Mouse (Mus musculus) adrenal gland (tissue): ENCODE data around the gene Smim26.

Experiments used
- intact Hi-C: fragments of 180-260 bp; cut with DNase I; formaldehyde crosslinking; loops from one replicate; pipeline ENCODE4 v1.15.1; 2025
- microRNA-seq, 2 experiments: library from miRNA; unstranded; fragments of <30 nt; microRNA quantifications; one replicate each; pipeline ENCODE4; 2019

Smim26 gene

GRCm38 (mm10) chr2:144634729-144635128, 40.9 kb downstream of the Smim26 start:
- intact Hi-C loops: loop anchor here (5.0 to 10.0 kb wide), 4 partner anchors 480 to 953 kb away; partner anchors contain the start of gene Slc24a3

GRCm38 (mm10) chr2:144635644-144636320, 41.9 kb downstream of the Smim26 start:
- intact Hi-C loops: loop anchor here (2.0 to 10.0 kb wide), 5 partner anchors 233 to 952 kb away; partner anchors contain the start of gene Slc24a3

- intact Hi-C loops: loop anchor here (2.0 to 10.0 kb wide), 5 partner anchors 232 to 950 kb away; partner anchors contain the start of gene Slc24a3
Observed at GRCm38 (mm10) chr2:144637204-144637603, 43.4 kb downstream of the Smim26 start.

GRCm38 (mm10) chr2:144637671-144638395, 44.0 kb downstream of the Smim26 start:
- intact Hi-C loops: loop anchor here (2.0 to 10.0 kb wide), 5 partner anchors 231 to 949 kb away; partner anchors contain the start of gene Slc24a3

- intact Hi-C loops: loop anchor here (5.0 to 10.0 kb wide), 4 partner anchors 476 to 949 kb away; partner anchors contain the start of gene Slc24a3
Observed at GRCm38 (mm10) chr2:144638719-144639118, 44.9 kb downstream of the Smim26 start.

- intact Hi-C loops: no loop called here
Observed at GRCm38 (mm10) chr2:144640101-144640500, 46.2 kb downstream of the Smim26 start.

GRCm38 (mm10) chr2:144641991-144642390, 48.1 kb downstream of the Smim26 start:
- intact Hi-C loops: no loop called here

Small RNA genes lying within 50 kb of the gene (microRNA-seq; reads per million reads assigned to microRNA genes)
- 0 reads per million in 2 experiments for gene Gm24823
